Mouse (Mus musculus) ES-E14 (cell line): Measurements from ENCODE around the gene Trim54.

Experiments
- CHD2 ChIP-seq: IDR thresholded peaks from 2 replicates; pipeline ENCODE4 v1.6.1; 2014; ENCODE audit warnings: mild to moderate bottlenecking, low read depth, low read length, inconsistent platforms
- HCFC1 ChIP-seq: IDR thresholded peaks from 2 replicates; pipeline ENCODE4 v1.6.1; 2012; ENCODE audit warnings: low read length, inconsistent platforms, borderline replicate concordance; ENCODE audit not compliant: insufficient read depth
- ZC3H11A ChIP-seq: IDR thresholded peaks from 2 replicates; pipeline ENCODE4 v1.6.1; 2012; ENCODE audit warnings: low read depth, mild to moderate bottlenecking, inconsistent platforms, low read length, borderline replicate concordance
- ZNF384 ChIP-seq: IDR thresholded peaks from 2 replicates; pipeline ENCODE4 v1.6.1; 2012; ENCODE audit warnings: low read depth, low read length, inconsistent platforms

DNA sequence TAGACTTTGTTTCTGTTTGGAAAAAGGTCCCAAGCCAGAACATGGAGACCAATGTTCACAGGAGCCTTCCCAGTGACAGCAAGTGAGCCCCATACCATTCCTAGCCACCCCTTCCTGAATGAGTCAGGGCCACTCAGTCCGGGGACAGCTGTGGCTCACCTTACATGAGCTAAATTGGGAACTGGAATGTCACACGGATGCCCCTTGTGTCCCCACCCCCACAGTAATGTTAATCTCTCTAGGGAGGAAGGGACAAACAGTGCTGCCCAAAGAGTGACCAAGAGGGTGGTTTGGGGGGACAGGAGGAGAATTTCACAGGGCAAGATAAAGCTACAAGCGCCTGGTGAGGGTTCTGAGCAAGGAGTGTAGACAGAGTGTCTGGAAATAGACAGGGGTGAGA, at the start of gene Trim54:
- TF ChIP-seq HCFC1, result no peak
- no peak for TF ChIP-seq ZC3H11A
- no peak for TF ChIP-seq CHD2
- no peak for TF ChIP-seq ZNF384
